Mouse (Mus musculus): Measurements from ENCODE around the gene Neu1. TPM values are rescaled to one million over a fixed set of nuclear protein-coding genes. Genes with fewer than 3 reads are reported as not detected.
A peak's percentile ranks its signal among the peaks of the same experiment; 100 is the strongest.
"Not testable (repeated sequence)": the region's sequence is repeated elsewhere in the genome, so short reads cannot be mapped to it uniquely, and the experiment has no call there.

Gene Neu1
- polyA plus RNA-seq, 1 experiment from 2014 or later: 18.1 TPM

GRCm38 (mm10) chr17:34894801-34895530, 36.1 kb upstream of the Neu1 start:
- H3K9ac ChIP-seq: peak overlapping the region; percentile 93
- WGBS: 12% methylated on average over 42 of the region's 51 CpGs
- H3K36me3 ChIP-seq: peaks cover 9% of the 10 kb centered on the region
- H3K27ac ChIP-seq (replicated peaks): peak overlapping the region; percentile 88
- no peaks in the 10 kb centered on the region for H3K9me3 ChIP-seq
- H3K4me1 ChIP-seq: peaks cover 40% of the 10 kb centered on the region
- no peak for ATAC-seq (ENCODE audit: extremely low read depth, insufficient number of reproducible peaks, low FRiP score, low TSS enrichment)
- no peaks in the 10 kb centered on the region for H3K27me3 ChIP-seq (replicated peaks)
- H3K4me3 ChIP-seq: peak overlapping the region; percentile 93
- H3K4me2 ChIP-seq: peak overlapping the region; percentile 93

- peak overlapping the region; percentile 88; the same call in 1 of the 2 replicates for H3K27ac ChIP-seq (replicated peaks)
- ATAC-seq (ENCODE audit: extremely low read depth, insufficient number of reproducible peaks, low FRiP score, low TSS enrichment): no peak
- H3K9me3 ChIP-seq: no peaks in the 10 kb centered on the region
- H3K4me1 ChIP-seq: peaks cover 46% of the 10 kb centered on the region
- H3K36me3 ChIP-seq: peaks cover 9% of the 10 kb centered on the region
- no peaks in the 10 kb centered on the region for H3K27me3 ChIP-seq (replicated peaks)
- H3K9ac ChIP-seq: peak overlapping the region; percentile 93
- WGBS: 94% methylated on average over 15 of the region's 15 CpGs
- H3K4me2 ChIP-seq: peak overlapping the region; percentile 93
- H3K4me3 ChIP-seq: peak overlapping the region; percentile 93
Observed at GRCm38 (mm10) chr17:34895724-34896123, 35.3 kb upstream of the Neu1 start.

GRCm38 (mm10) chr17:34896366-34896765, 34.7 kb upstream of the Neu1 start:
- ATAC-seq (ENCODE audit: extremely low read depth, insufficient number of reproducible peaks, low FRiP score, low TSS enrichment): no peak
- Histone ChIP-seq H3K4me2 (0 out of 2 replicates have a peak overlapping the region, but pooled peaks have one; percentile 2), H3K9me3 (no peaks in the 10 kb centered on the region), H3K9ac (no peak overlapping the region), H3K27me3 (replicated peaks) (no peaks in the 10 kb centered on the region), H3K4me1 (peaks cover 46% of the 10 kb centered on the region), H3K36me3 (peaks cover 15% of the 10 kb centered on the region), H3K4me3 (0 out of 2 replicates have a peak overlapping the region, but pooled peaks have one; percentile 2), H3K27ac (replicated peaks) (no peak overlapping the region)
- 85% methylated on average over 17 of the region's 17 CpGs for WGBS

- Histone ChIP-seq H3K9ac (peak overlapping the region; percentile 99), H3K9me3 (no peaks in the 10 kb centered on the region), H3K4me2 (peak overlapping the region; percentile 85), H3K36me3 (peaks cover 27% of the 10 kb centered on the region), H3K27ac (replicated peaks) (peak overlapping the region; percentile 96), H3K27me3 (replicated peaks) (no peaks in the 10 kb centered on the region), H3K4me3 (peak overlapping the region; percentile 95), H3K4me1 (peaks cover 46% of the 10 kb centered on the region)
- no peak for ATAC-seq (ENCODE audit: extremely low read depth, insufficient number of reproducible peaks, low FRiP score, low TSS enrichment)
- WGBS: 11% methylated on average over 10 of the region's 10 CpGs
Observed at GRCm38 (mm10) chr17:34897373-34898159, 33.5 kb upstream of the Neu1 start.

GRCm38 (mm10) chr17:34898160-34898586, 32.9 kb upstream of the Neu1 start, which contains the start of the genes C2 and Ehmt2:
C2 (minus strand) TSS chr17:34898265.
Ehmt2 (plus strand) TSS chr17:34898469.
- Histone ChIP-seq H3K4me3 (peak within 1 kb of the TSS; percentile 95), H3K9me3 (no peaks in the 10 kb centered on the region), H3K9ac (peak within 1 kb of the TSS; percentile 99), H3K4me2 (peak within 1 kb of the TSS; percentile 85), H3K27ac (replicated peaks) (peak within 1 kb of the TSS; percentile 96), H3K36me3 (peaks cover 33% of the 10 kb centered on the region), H3K4me1 (peaks cover 46% of the 10 kb centered on the region), H3K27me3 (replicated peaks) (no peaks in the 10 kb centered on the region)
- peak; percentile 16 for ATAC-seq (ENCODE audit: extremely low read depth, insufficient number of reproducible peaks, low FRiP score, low TSS enrichment)
- WGBS: 0% methylated on average over 21 of the region's 44 CpGs

- WGBS: under 1% methylated on average over 20 of the region's 47 CpGs
Observed at GRCm38 (mm10) chr17:34898706-34899052, 32.4 kb upstream of the Neu1 start.

GRCm38 (mm10) chr17:34899053-34899889, 31.8 kb upstream of the Neu1 start:
- no peak for ATAC-seq (ENCODE audit: extremely low read depth, insufficient number of reproducible peaks, low FRiP score, low TSS enrichment)
- Histone ChIP-seq H3K4me3 (peak overlapping the region; percentile 95), H3K9me3 (no peaks in the 10 kb centered on the region), H3K27ac (replicated peaks) (peak overlapping the region; percentile 96), H3K4me2 (peak overlapping the region; percentile 85), H3K9ac (peak overlapping the region; percentile 99), H3K4me1 (peaks cover 39% of the 10 kb centered on the region), H3K36me3 (peaks cover 44% of the 10 kb centered on the region), H3K27me3 (replicated peaks) (no peaks in the 10 kb centered on the region)
- under 1% methylated on average over 38 of the region's 45 CpGs for WGBS

More at GRCm38 (mm10) chr17:34898706-34899052, 32.4 kb upstream of the Neu1 start:
- peaks cover 38% of the 10 kb centered on the region for H3K36me3 ChIP-seq
- peak overlapping the region; percentile 95 for H3K4me3 ChIP-seq
- H3K4me1 ChIP-seq: peaks cover 42% of the 10 kb centered on the region
- H3K9me3 ChIP-seq: no peaks in the 10 kb centered on the region
- peak overlapping the region; percentile 96 for H3K27ac ChIP-seq (replicated peaks)
- no peaks in the 10 kb centered on the region for H3K27me3 ChIP-seq (replicated peaks)
- peak overlapping the region; percentile 99 for H3K9ac ChIP-seq
- peak overlapping the region; percentile 85 for H3K4me2 ChIP-seq
- no peak for ATAC-seq (ENCODE audit: extremely low read depth, insufficient number of reproducible peaks, low FRiP score, low TSS enrichment)

GRCm38 (mm10) chr17:34899890-34900243, 31.2 kb upstream of the Neu1 start:
- Histone ChIP-seq H3K36me3 (peaks cover 50% of the 10 kb centered on the region), H3K9me3 (no peaks in the 10 kb centered on the region), H3K27me3 (replicated peaks) (no peaks in the 10 kb centered on the region), H3K4me1 (peaks cover 39% of the 10 kb centered on the region), H3K9ac (peak overlapping the region; percentile 99), H3K4me3 (peak overlapping the region; percentile 95), H3K4me2 (peak overlapping the region; percentile 85), H3K27ac (replicated peaks) (peak overlapping the region; percentile 96)
- no peak for ATAC-seq (ENCODE audit: extremely low read depth, insufficient number of reproducible peaks, low FRiP score, low TSS enrichment)
- 8% methylated on average over 5 of the region's 5 CpGs for WGBS

- Histone ChIP-seq H3K36me3 (peaks cover 58% of the 10 kb centered on the region), H3K4me1 (peaks cover 29% of the 10 kb centered on the region)
- H3K27me3 ChIP-seq (replicated peaks); H3K4me3 ChIP-seq; H3K27ac ChIP-seq (replicated peaks); ATAC-seq (ENCODE audit: extremely low read depth, insufficient number of reproducible peaks, low FRiP score, low TSS enrichment); H3K9me3 ChIP-seq; H3K9ac ChIP-seq; H3K4me2 ChIP-seq: not testable (repeated sequence)
Observed at GRCm38 (mm10) chr17:34900826-34901225, 30.2 kb upstream of the Neu1 start.

- peaks cover 62% of the 10 kb centered on the region for H3K36me3 ChIP-seq
- H3K4me3 ChIP-seq; H3K9me3 ChIP-seq; ATAC-seq (ENCODE audit: extremely low read depth, insufficient number of reproducible peaks, low FRiP score, low TSS enrichment); H3K27ac ChIP-seq (replicated peaks); H3K4me2 ChIP-seq; H3K9ac ChIP-seq; H3K27me3 ChIP-seq (replicated peaks): not testable (repeated sequence)
- WGBS: 85% methylated on average over 9 of the region's 10 CpGs
- peaks cover 18% of the 10 kb centered on the region for H3K4me1 ChIP-seq
Observed at GRCm38 (mm10) chr17:34901948-34902347, 29.1 kb upstream of the Neu1 start.

GRCm38 (mm10) chr17:34902895-34903294, 28.2 kb upstream of the Neu1 start:
- 88% methylated on average over 9 of the region's 9 CpGs for WGBS
- H3K4me2 ChIP-seq: no peak overlapping the region
- no peaks in the 10 kb centered on the region for H3K27me3 ChIP-seq (replicated peaks)
- no peak overlapping the region for H3K27ac ChIP-seq (replicated peaks)
- peaks cover 9% of the 10 kb centered on the region for H3K4me1 ChIP-seq
- no peaks in the 10 kb centered on the region for H3K9me3 ChIP-seq
- H3K9ac ChIP-seq: peak overlapping the region; percentile 33; the same call in 1 of the 2 replicates
- ATAC-seq (ENCODE audit: extremely low read depth, insufficient number of reproducible peaks, low FRiP score, low TSS enrichment): no peak
- H3K4me3 ChIP-seq: no peak overlapping the region
- H3K36me3 ChIP-seq: peaks cover 71% of the 10 kb centered on the region
